Mouse (Mus musculus): ENCODE measurements around the gene Sh2d3c.

DNA sequence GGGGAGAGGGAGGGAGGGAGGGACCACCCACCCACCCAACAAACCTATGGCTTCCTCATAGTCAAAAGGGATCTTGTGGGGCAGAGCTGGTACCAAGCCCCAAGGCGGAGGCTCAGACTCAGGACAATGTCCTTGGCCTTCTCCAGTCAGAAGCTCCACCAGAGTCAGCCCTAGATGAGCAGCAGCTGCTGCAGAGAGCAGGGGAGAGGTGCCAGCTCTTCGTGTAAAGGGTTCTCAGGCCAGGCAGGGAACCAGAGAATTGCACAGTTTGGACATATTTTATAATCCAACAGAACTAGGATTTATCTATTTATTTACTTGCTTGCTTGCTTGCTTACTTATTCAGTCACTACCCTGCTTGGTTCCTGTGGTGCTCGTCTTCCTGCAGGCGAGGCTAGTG is 18.5 kb downstream of the Sh2d3c start:
- TF ChIP-seq GATA1 (IDR thresholded peaks at IDR 0.05; ENCODE audit: low read length), result no peak
- no peak for TF ChIP-seq TAL1 (IDR thresholded peaks at IDR 0.05; ENCODE audit: low read length)
